In genomic region chr2:148171113-148171512, GRCm38 (mm10) we compare ENCODE assay signal across 10 mouse cellular contexts.
A peak's percentile ranks its signal among the peaks of the same experiment; 100 is the strongest.
DNase-seq lines count a peak whose midpoint lies in the region; ATAC-seq and TF ChIP-seq lines count a peak whose summit lies in the region.
"Had no signal": no experiment of that assay in that cellular context is flagged by ENCODE, and none has a peak within 500 bp of the region (broad histone marks: within the 10 kb centered on the region; RNA-seq: fewer than 3 reads in every experiment).

No protein-coding gene starts in this region.

- peak; percentile 10 for DNase-seq in adrenal gland, postnatal 10 days
- peak; percentile 30 to 48 for DNase-seq in adrenal gland, postnatal 36 days
- DNase-seq in heart, postnatal 0 days (ENCODE audit: low spot score): peak; percentile 32
- no peak for DNase-seq in limb, embryonic 10.5 days (ENCODE audit: low spot score)
- DNase-seq in cerebellum, adult 11 months: no peak
- no peak for DNase-seq in left cerebral cortex, adult 18-20 months (ENCODE audit: low spot score in 2 of 2)

- no peak overlapping the region for H3K4me2 ChIP-seq in heart, postnatal 0 days (ENCODE audit: low read depth, low read length)
- H3K4me2 ChIP-seq in hindbrain, embryonic 13.5 days: no peak overlapping the region
- H3K4me2 ChIP-seq: embryonic facial prominence, embryonic 15.5 days; hindbrain, embryonic 14.5 days had no signal

- H3K4me3 ChIP-seq in heart, postnatal 0 days (ENCODE audit: low read depth, low read length): no peak overlapping the region
- no peak overlapping the region for H3K4me3 ChIP-seq in limb, embryonic 10.5 days
- H3K4me3 ChIP-seq in hindbrain, embryonic 13.5 days: no peak overlapping the region
- H3K4me3 ChIP-seq: embryonic facial prominence, embryonic 15.5 days had no signal

- H3K27ac ChIP-seq in heart, postnatal 0 days (ENCODE audit: low read depth): peak overlapping the region; percentile 85
- 0 out of 2 replicates have a peak overlapping the region, but pooled peaks have one; percentile 17 for H3K27ac ChIP-seq in limb, embryonic 10.5 days
- no peak overlapping the region for H3K27ac ChIP-seq in hindbrain, embryonic 13.5 days
- H3K27ac ChIP-seq: embryonic facial prominence, embryonic 15.5 days; hindbrain, embryonic 14.5 days; macrophage had no signal

- peaks cover 14% of the 10 kb centered on the region for H3K4me1 ChIP-seq in heart, postnatal 0 days (ENCODE audit: control insufficient read depth, insufficient read depth)
- no peaks in the 10 kb centered on the region for H3K4me1 ChIP-seq in limb, embryonic 10.5 days
- no peaks in the 10 kb centered on the region for H3K4me1 ChIP-seq in hindbrain, embryonic 13.5 days (replicated peaks)
- H3K4me1 ChIP-seq: embryonic facial prominence, embryonic 15.5 days had no signal

- no peak; the same call in 1 of the 2 replicates for TF ChIP-seq EP300 in heart, postnatal 0 days (IDR thresholded peaks at IDR 0.05; ENCODE audit: low read depth)

- H3K9me3 ChIP-seq in heart, postnatal 0 days (replicated peaks; ENCODE audit: control insufficient read depth, low read length): no peaks in the 10 kb centered on the region
- H3K9me3 ChIP-seq in limb, embryonic 10.5 days (replicated peaks): no peaks in the 10 kb centered on the region
- H3K9me3 ChIP-seq in hindbrain, embryonic 13.5 days: no peaks in the 10 kb centered on the region
- H3K9me3 ChIP-seq: embryonic facial prominence, embryonic 15.5 days had no signal

- no peak overlapping the region for H3K9ac ChIP-seq in heart, postnatal 0 days (replicated peaks; ENCODE audit: low read depth, low read length)
- H3K9ac ChIP-seq in hindbrain, embryonic 13.5 days: no peak overlapping the region
- H3K9ac ChIP-seq: embryonic facial prominence, embryonic 15.5 days; hindbrain, embryonic 14.5 days had no signal

- no peaks in the 10 kb centered on the region for H3K27me3 ChIP-seq in heart, postnatal 0 days (ENCODE audit: control insufficient read depth, insufficient read depth, low read length)
- no peaks in the 10 kb centered on the region for H3K27me3 ChIP-seq in limb, embryonic 10.5 days (ENCODE audit: low read depth, poor library complexity, severe bottlenecking)
- H3K27me3 ChIP-seq in hindbrain, embryonic 13.5 days: no peaks in the 10 kb centered on the region
- H3K27me3 ChIP-seq: embryonic facial prominence, embryonic 15.5 days had no signal

- ATAC-seq in heart, postnatal 0 days (ENCODE audit: insufficient read depth, low read depth): peak; percentile 90
- ATAC-seq in hindbrain, embryonic 13.5 days (ENCODE audit: low FRiP score): no peak

- whole genome bisulfite sequencing in heart, postnatal 0 days: 18% methylated on average over 4 of the region's 4 CpGs
- WGBS in limb, embryonic 10.5 days: 85% methylated on average over 4 of the region's 4 CpGs
- 86% methylated on average over 4 of the region's 4 CpGs for WGBS in hindbrain, embryonic 13.5 days

- no peaks in the 10 kb centered on the region for H3K36me3 ChIP-seq in heart, postnatal 0 days (replicated peaks; ENCODE audit: control insufficient read depth, insufficient read depth, low read length)
- H3K36me3 ChIP-seq in limb, embryonic 10.5 days: no peaks in the 10 kb centered on the region
- no peaks in the 10 kb centered on the region for H3K36me3 ChIP-seq in hindbrain, embryonic 13.5 days
- H3K36me3 ChIP-seq: embryonic facial prominence, embryonic 15.5 days had no signal

- TF ChIP-seq CTCF in heart, postnatal 0 days (IDR thresholded peaks at IDR 0.05; ENCODE audit: low read depth): no peak

Comparison
In these comparisons a context has a peak if more than half of its experiments do, and no peak if none do; other contexts are left out.
1. DNase-seq: peak in adrenal gland, postnatal 10 days (single experiment), adrenal gland, postnatal 36 days (2 of 2) and heart, postnatal 0 days (single experiment); none in limb, embryonic 10.5 days (single experiment), cerebellum, adult 11 months (single experiment) and left cerebral cortex, adult 18-20 months (0 of 2).